Mouse (Mus musculus): ENCODE results near the gene Tbc1d20.

DNA sequence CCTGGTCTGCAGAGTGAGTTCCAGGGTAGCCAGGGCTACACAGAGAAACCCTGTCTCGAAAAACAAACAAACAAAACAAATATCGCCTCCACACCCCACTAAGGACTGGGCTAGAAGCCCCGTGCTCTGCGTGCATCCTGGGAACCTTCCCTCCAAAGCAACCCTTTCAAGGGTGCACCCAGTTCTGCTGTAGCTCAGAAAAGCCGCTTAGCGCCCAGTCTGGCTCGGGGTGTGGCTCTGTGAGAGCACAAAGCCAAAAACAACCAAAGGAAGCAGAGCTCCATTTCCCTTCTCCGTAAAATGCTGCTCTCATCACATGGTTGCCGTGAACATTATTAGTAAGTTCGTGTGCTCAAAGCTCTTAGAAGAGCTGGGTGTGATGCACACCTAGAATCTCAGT is 50.7 kb downstream of the Tbc1d20 start:
- TF ChIP-seq POLR2A (IDR thresholded peaks at IDR 0.05; ENCODE audit: insufficient read depth, low read depth, low read length) (no peak), CTCF (IDR thresholded peaks at IDR 0.05; ENCODE audit: insufficient read depth, low read depth, low read length) (no peak)

Measured in olfactory bulb, adult 2 months (tissue).